Mouse (Mus musculus) liver, adult 2 months (tissue): ENCODE measurements around the gene Rpa2.

ENCODE experiments used
- CTCF ChIP-seq: fragments of 200-500 bp; IDR thresholded peaks from 2 replicates; pipeline ENCODE4 v1.5.1; 2011; ENCODE audit warnings: low read depth, low read length, control low read depth
- POLR2A ChIP-seq: fragments of 200-500 bp; IDR thresholded peaks from 2 replicates; pipeline ENCODE4 v1.6.1; 2011; ENCODE audit warnings: low read length, control low read depth; ENCODE audit not compliant: insufficient read depth; ENCODE audit errors: extremely low read depth

DNA sequence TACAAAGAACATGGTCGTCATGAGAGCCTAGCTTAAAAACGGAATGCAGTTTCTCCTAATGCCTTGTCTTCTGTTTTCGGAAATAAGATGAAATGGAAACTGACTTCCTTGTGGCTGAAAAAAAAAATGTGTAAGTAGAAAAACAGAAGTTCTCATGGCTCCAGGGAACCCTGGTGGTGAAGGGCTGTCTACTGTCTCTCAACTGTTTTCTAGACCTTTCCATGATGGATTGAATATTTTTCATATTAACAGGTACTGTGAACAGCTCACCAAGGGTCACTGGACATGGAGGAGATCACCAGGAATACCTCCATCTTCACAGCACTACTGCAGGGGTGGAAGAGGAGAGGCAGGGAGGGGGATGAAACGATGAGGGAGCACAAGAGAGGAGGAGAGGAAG, 29.9 kb downstream of the Rpa2 start:
- TF ChIP-seq POLR2A (no peak), CTCF (no peak)
